Mouse (Mus musculus): ENCODE results near the gene Pear1.

Pear1 gene

GRCm38 (mm10) chr3:87811297-87811696 lies 12.8 kb downstream of the Pear1 start:
- CTCF ChIA-PET: no interaction called here

GRCm38 (mm10) chr3:87809322-87809962 lies 14.7 kb downstream of the Pear1 start:
- CTCF ChIA-PET: no interaction called here

- CTCF ChIA-PET: interaction anchor here (0.6 to 1.1 kb wide), 3 partner anchors 12 to 31 kb away, joined by 3 to 6 read pairs (median 3); no protein-coding TSS in a partner anchor
Measured at GRCm38 (mm10) chr3:87804038-87804677, 19.9 kb downstream of the Pear1 start.

GRCm38 (mm10) chr3:87801681-87802080 lies 22.4 kb downstream of the Pear1 start:
- CTCF ChIA-PET: no interaction called here

- CTCF ChIA-PET: no interaction called here
Measured at GRCm38 (mm10) chr3:87796736-87797334, 27.3 kb downstream of the Pear1 start, which contains the start of gene Insrr. TSS of gene Insrr (plus strand) at chr3:87796951.

- CTCF ChIA-PET: interaction anchor here (3.2 kb wide), 1 partner anchor 21 kb away, joined by 11 read pairs; no protein-coding TSS in a partner anchor
Measured at GRCm38 (mm10) chr3:87795336-87796277, 28.5 kb downstream of the Pear1 start.

GRCm38 (mm10) chr3:87794922-87795325 lies 29.2 kb downstream of the Pear1 start, which contains the start of gene Ntrk1:
TSS of gene Ntrk1 (minus strand) at chr3:87795162.
- CTCF ChIA-PET: interaction anchor here (3.2 kb wide), 1 partner anchor 22 kb away, joined by 11 read pairs; no protein-coding TSS in a partner anchor

- CTCF ChIA-PET: no interaction called here
Measured at GRCm38 (mm10) chr3:87789768-87790167, 34.3 kb downstream of the Pear1 start.

GRCm38 (mm10) chr3:87789248-87789647 lies 34.9 kb downstream of the Pear1 start:
- CTCF ChIA-PET: no interaction called here

GRCm38 (mm10) chr3:87785626-87786214 lies 38.4 kb downstream of the Pear1 start:
- CTCF ChIA-PET: interaction anchor here (0.7 kb wide), 1 partner anchor 28 kb away, joined by 10 read pairs; no protein-coding TSS in a partner anchor

- CTCF ChIA-PET: interaction anchor here (0.7 kb wide), 1 partner anchor 29 kb away, joined by 10 read pairs; no protein-coding TSS in a partner anchor
Measured at GRCm38 (mm10) chr3:87785156-87785555, 39.0 kb downstream of the Pear1 start.

GRCm38 (mm10) chr3:87783282-87784023 lies 40.7 kb downstream of the Pear1 start:
- CTCF ChIA-PET: interaction anchor here (0.5 kb wide), 1 partner anchor 166 kb away, joined by 3 read pairs; no protein-coding TSS in a partner anchor

- CTCF ChIA-PET: interaction anchor here (0.6 kb wide), 1 partner anchor 1712 kb away, joined by 3 read pairs; no protein-coding TSS in a partner anchor
Measured at GRCm38 (mm10) chr3:87779086-87779485, 45.0 kb downstream of the Pear1 start.

GRCm38 (mm10) chr3:87778283-87778682 lies 45.8 kb downstream of the Pear1 start:
- CTCF ChIA-PET: interaction anchor here (0.7 kb wide), 1 partner anchor 8 kb away, joined by 3 read pairs; no protein-coding TSS in a partner anchor

- CTCF ChIA-PET: interaction anchor here (1.2 kb wide), 1 partner anchor 22 kb away, joined by 5 read pairs; the partner anchor contains the start of gene Lrrc71
Measured at GRCm38 (mm10) chr3:87771088-87771487, 53.0 kb downstream of the Pear1 start.

GRCm38 (mm10) chr3:87770280-87770679 lies 53.8 kb downstream of the Pear1 start:
- CTCF ChIA-PET: interaction anchor here (0.6 to 0.9 kb wide), 2 partner anchors 19 to 74 kb away, joined by 3 to 4 read pairs; no protein-coding TSS in a partner anchor

- CTCF ChIA-PET: interaction anchor here (0.9 to 3.2 kb wide), 2 partner anchors 13 to 18 kb away, joined by 3 to 16 read pairs; no protein-coding TSS in a partner anchor
Measured at GRCm38 (mm10) chr3:87769506-87769905, 54.6 kb downstream of the Pear1 start.

- CTCF ChIA-PET: interaction anchor here (3.2 kb wide), 1 partner anchor 13 kb away, joined by 16 read pairs; no protein-coding TSS in a partner anchor
Measured at GRCm38 (mm10) chr3:87768844-87769243, 55.3 kb downstream of the Pear1 start.

- CTCF ChIA-PET: interaction anchor here (0.5 to 3.2 kb wide), 3 partner anchors 12 to 106 kb away, joined by 3 to 16 read pairs (median 3); partner anchors contain the start of gene Lrrc71
Measured at GRCm38 (mm10) chr3:87768431-87768830, 55.7 kb downstream of the Pear1 start.
